Mouse (Mus musculus) naive thymus-derived CD4-positive, alpha-beta T cell, adult 2 months (primary cell): ENCODE measurements around the gene Gm45785.

ENCODE experiments used
- DNase-seq: peaks from one replicate; pipeline ENCODE4 v3.0.0-alpha.2; 2011; ENCODE audit warnings: low read depth

Gene Gm45785

GRCm38 (mm10) chr7:140831447-140831846, 24.7 kb downstream of the Gm45785 start:
- no peak for DNase-seq

GRCm38 (mm10) chr7:140828171-140828881, 27.8 kb downstream of the Gm45785 start:
- peak; percentile 36 for DNase-seq

GRCm38 (mm10) chr7:140822731-140823130, 33.4 kb downstream of the Gm45785 start:
- DNase-seq: no peak

- DNase-seq: no peak
These were observed 34.3 kb downstream of the Gm45785 start, which contains the start of gene Zfp941 for GRCm38 (mm10) chr7:140821653-140822329. Gene Zfp941 (minus strand): TSS chr7:140822178.

GRCm38 (mm10) chr7:140821305-140821652, 34.9 kb downstream of the Gm45785 start:
- DNase-seq: no peak

- no peak for DNase-seq
These were observed 36.0 kb downstream of the Gm45785 start for GRCm38 (mm10) chr7:140820173-140820572.

- DNase-seq: no peak
These were observed 43.3 kb downstream of the Gm45785 start for GRCm38 (mm10) chr7:140812850-140813249.

GRCm38 (mm10) chr7:140811714-140812113, 44.4 kb downstream of the Gm45785 start:
- DNase-seq: no peak

GRCm38 (mm10) chr7:140810496-140810895, 45.6 kb downstream of the Gm45785 start:
- peak; percentile 8 for DNase-seq

- DNase-seq: peak; percentile 73
These were observed 50.4 kb downstream of the Gm45785 start for GRCm38 (mm10) chr7:140805704-140806103.

GRCm38 (mm10) chr7:140802629-140803028, 53.5 kb downstream of the Gm45785 start:
- no peak for DNase-seq

- DNase-seq: no peak
These were observed 57.9 kb downstream of the Gm45785 start for GRCm38 (mm10) chr7:140798212-140798611.

GRCm38 (mm10) chr7:140797619-140798018, 58.5 kb downstream of the Gm45785 start:
- no peak for DNase-seq

GRCm38 (mm10) chr7:140793541-140793940, 62.6 kb downstream of the Gm45785 start:
- DNase-seq: no peak

GRCm38 (mm10) chr7:140788053-140788435, 68.1 kb downstream of the Gm45785 start:
- DNase-seq: no peak

GRCm38 (mm10) chr7:140787406-140788052, 68.6 kb downstream of the Gm45785 start, which contains the start of gene Syce1:
Gene Syce1 (minus strand): TSS chr7:140787852.
- DNase-seq: no peak

- no peak for DNase-seq
These were observed 75.6 kb downstream of the Gm45785 start for GRCm38 (mm10) chr7:140780548-140780947.
